1 mouse cellular context compared by ENCODE assay signal in genomic region chr7:45053931-45054510, GRCm38 (mm10).
TF ChIP-seq lines count a peak whose summit lies in the region.

No protein-coding gene starts in this region.

TF ChIP-seq in myocyte, 11 proteins besides CTCF, POLR2A, EP300 and RAD21 (continued from another document):
- TF ChIP-seq SRF (IDR thresholded peaks at IDR 0.05; ENCODE audit: control insufficient read depth, insufficient read length, low read depth) = peak; percentile 46
- no peak for TF ChIP-seq TCF3 (IDR thresholded peaks at IDR 0.05; ENCODE audit: insufficient read length, low read depth)
- peak; percentile 1 for TF ChIP-seq REST (IDR thresholded peaks at IDR 0.05; ENCODE audit: insufficient read depth, insufficient read length)
- TF ChIP-seq MAX (IDR thresholded peaks at IDR 0.05; ENCODE audit: low read depth) = no peak
- no peak for TF ChIP-seq MYOD1 (IDR thresholded peaks at IDR 0.05; ENCODE audit: control insufficient read depth in 1 of 3, insufficient read length in 2 of 3, low read depth in 2 of 3)
- no peak for TF ChIP-seq TCF12 (IDR thresholded peaks at IDR 0.05; ENCODE audit: insufficient read depth, poor library complexity, severe bottlenecking)
- TF ChIP-seq E2F4 (IDR thresholded peaks at IDR 0.05; ENCODE audit: insufficient read depth) = peak; percentile 54
- no peak for TF ChIP-seq USF1 (IDR thresholded peaks at IDR 0.05; ENCODE audit: low read depth)
